Mouse (Mus musculus): ENCODE data around the gene Kcne1.

DNA sequence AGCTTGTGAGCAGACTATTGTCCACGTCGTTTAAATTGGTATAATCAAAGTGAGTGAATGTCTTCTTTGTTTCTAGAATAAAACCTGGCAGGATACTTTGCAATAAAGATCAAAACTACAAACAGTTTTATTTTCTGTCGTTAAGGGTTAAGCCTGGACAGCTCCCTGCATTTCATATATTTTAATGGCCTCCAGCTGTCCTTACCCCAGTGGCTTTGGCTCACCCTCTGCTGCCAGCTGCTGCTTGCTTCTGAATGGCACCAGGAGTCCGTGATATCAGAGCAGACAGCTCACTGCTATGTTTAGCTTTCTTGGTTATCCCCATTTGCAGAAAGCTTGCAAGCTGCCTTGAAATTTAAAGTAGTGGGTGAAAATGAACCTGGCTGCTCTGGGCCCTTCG lies 57.3 kb downstream of the Kcne1 start:
- TF ChIP-seq CTCF (IDR thresholded peaks at IDR 0.05; ENCODE audit: low read depth, low read length), result no peak
- TF ChIP-seq POLR2AphosphoS5 (IDR thresholded peaks at IDR 0.05; ENCODE audit: insufficient replicate concordance, low read depth, low read length), result no peak
